8 mouse cellular contexts compared by ENCODE assay signal in genomic region chr3:148986894-148987590, GRCm38 (mm10). TPM values are rescaled to one million over a fixed set of nuclear protein-coding genes. Genes with fewer than 3 reads are reported as not detected.
DNase-seq lines count a peak whose midpoint lies in the region; ATAC-seq and TF ChIP-seq lines count a peak whose summit lies in the region.

No protein-coding gene starts in this region.

- H3K27ac ChIP-seq in hindbrain, embryonic 14.5 days: peak overlapping the region; percentile 99
- no peak overlapping the region for H3K27ac ChIP-seq in liver, embryonic 14.5 days
- H3K27ac ChIP-seq in olfactory bulb, adult 2 months (ENCODE audit: insufficient read depth, low read depth, low read length): no peak overlapping the region

- peak overlapping the region; percentile 96 for H3K4me3 ChIP-seq in hindbrain, embryonic 14.5 days (replicated peaks; ENCODE audit: low read length)
- H3K4me3 ChIP-seq in liver, embryonic 14.5 days (ENCODE audit: insufficient read depth in 1 of 2, low read depth in 2 of 2, low read length in 2 of 2): peak overlapping the region; percentile 52 to 62
- peak overlapping the region; percentile 66 for H3K4me3 ChIP-seq in olfactory bulb, adult 2 months (ENCODE audit: insufficient read depth, low read depth, low read length)

- WGBS in hindbrain, embryonic 14.5 days: under 1% methylated on average over 27 of the region's 27 CpGs
- WGBS in liver, embryonic 14.5 days (ENCODE audit: insufficient replicate concordance): under 1% methylated on average over 27 of the region's 27 CpGs
- 3% methylated on average over 27 of the region's 27 CpGs for WGBS in olfactory bulb, adult 2 months

- H3K4me2 ChIP-seq in hindbrain, embryonic 14.5 days (replicated peaks): peak overlapping the region; percentile 80
- H3K4me2 ChIP-seq in liver, embryonic 14.5 days (ENCODE audit: low read depth): peak overlapping the region; percentile 69

- H3K9ac ChIP-seq in hindbrain, embryonic 14.5 days: peak overlapping the region; percentile 98
- no peak overlapping the region for H3K9ac ChIP-seq in liver, embryonic 14.5 days (replicated peaks)

- TF ChIP-seq CTCF in liver, embryonic 14.5 days (IDR thresholded peaks at IDR 0.05; ENCODE audit: low read depth): no peak
- TF ChIP-seq CTCF in olfactory bulb, adult 2 months (IDR thresholded peaks at IDR 0.05; ENCODE audit: insufficient read depth, low read depth, low read length): no peak

- no peak for TF ChIP-seq POLR2A in olfactory bulb, adult 2 months (IDR thresholded peaks at IDR 0.05; ENCODE audit: insufficient read depth, low read depth, low read length)

- no peak for TF ChIP-seq EP300 in liver, embryonic 14.5 days (IDR thresholded peaks at IDR 0.05; ENCODE audit: low read depth)

- H3K36me3 ChIP-seq in hindbrain, embryonic 14.5 days (replicated peaks; ENCODE audit: control insufficient read depth, insufficient read depth): no peaks in the 10 kb centered on the region
- H3K36me3 ChIP-seq in liver, embryonic 14.5 days (replicated peaks; ENCODE audit: control insufficient read depth, insufficient read depth, low read depth): no peaks in the 10 kb centered on the region

- H3K27me3 ChIP-seq in hindbrain, embryonic 14.5 days (ENCODE audit: control insufficient read depth, insufficient read depth, low read length): no peaks in the 10 kb centered on the region
- H3K27me3 ChIP-seq in liver, embryonic 14.5 days (ENCODE audit: control insufficient read depth, insufficient read depth, low read length): peaks cover 54% of the 10 kb centered on the region

- H3K9me3 ChIP-seq in hindbrain, embryonic 14.5 days (ENCODE audit: control insufficient read depth, low read length): no peaks in the 10 kb centered on the region
- H3K9me3 ChIP-seq in liver, embryonic 14.5 days (ENCODE audit: control insufficient read depth, low read length): no peaks in the 10 kb centered on the region

- peak; percentile 1; the same call in 1 of the 2 replicates for ATAC-seq in hindbrain, embryonic 14.5 days (ENCODE audit: low FRiP score)
- ATAC-seq in liver, embryonic 14.5 days (ENCODE audit: insufficient read depth): no peak

- peak; percentile 23 to 38 for DNase-seq in cerebellum, postnatal 10 days
- no peak for DNase-seq in cerebellum, adult 9-10 months
- peak; percentile 22 for DNase-seq in 416B (ENCODE audit: low read depth)
- DNase-seq in embryo, embryonic 11 days: peak; percentile 68
- DNase-seq in hindbrain, embryonic 14.5 days (ENCODE audit: low spot score): no peak
- DNase-seq in liver, embryonic 14.5 days (ENCODE audit: low read depth in 3 of 3, low spot score in 3 of 3): no peak
- DNase-seq in gastrocnemius, postnatal 25 days: no peak

- peaks cover 38% of the 10 kb centered on the region for H3K4me1 ChIP-seq in hindbrain, embryonic 14.5 days (replicated peaks; ENCODE audit: control insufficient read depth, insufficient read depth, low read length)
- H3K4me1 ChIP-seq in liver, embryonic 14.5 days (replicated peaks; ENCODE audit: control insufficient read depth in 2 of 2, insufficient read depth in 2 of 2, low read length in 1 of 2): no peaks in the 10 kb centered on the region; a peak in 1 of 4 replicates
- H3K4me1 ChIP-seq in olfactory bulb, adult 2 months (ENCODE audit: control insufficient read depth, insufficient read depth, low read length): peaks cover 31% of the 10 kb centered on the region

RNA-seq across cellular contexts. Expression of gene Adgrl2, which starts 3.3 kb away (rescaled TPM):
- polyA plus RNA-seq in hindbrain, embryonic 14.5 days (2014; fragmentation: Nextera tagmentation; extraction: Ambion mirVana): 166 and 171 TPM in 2 replicates
- 3.7 and 3.8 TPM in 2 replicates for polyA plus RNA-seq in liver, embryonic 14.5 days (2012; rRNA removed)
- 3.2 and 4.3 TPM in 2 replicates for polyA plus RNA-seq in liver, embryonic 14.5 days (2014; fragmentation: Nextera tagmentation; extraction: Ambion mirVana)
- not detected in 2 replicates for polyA plus RNA-seq in olfactory bulb, adult 2 months (2012; ENCODE audit: insufficient read depth, insufficient read length, low replicate concordance, missing spikeins)
- 10 to 100 TPM; 13.2 to 13.3 TPM for total RNA-seq in gastrocnemius, postnatal 25 days (2021)

Comparison
In these comparisons a context has a peak if more than half of its experiments do, and no peak if none do; other contexts are left out.
1. DNase-seq: peak in cerebellum, postnatal 10 days (2 of 2), 416B (single experiment) and embryo, embryonic 11 days (single experiment); none in cerebellum, adult 9-10 months (single experiment), hindbrain, embryonic 14.5 days (single experiment), liver, embryonic 14.5 days (0 of 3) and gastrocnemius, postnatal 25 days (single experiment).
2. Peak in every context shown above with its lines, with median percentiles within 50 percentile points of each other: H3K4me3 ChIP-seq.